Mouse (Mus musculus) MEL (cell line): Measurements from ENCODE around the gene Rtbdn. TPM values are rescaled to one million over a fixed set of nuclear protein-coding genes. Genes with fewer than 3 reads are reported as not detected.
A peak's percentile ranks its signal among the peaks of the same experiment; 100 is the strongest.

Experiments used
- DNase-seq: peaks from one replicate; pipeline ENCODE4 v3.0.0; 2011; ENCODE audit warnings: low read depth, low spot score
- H3K27ac ChIP-seq: 2 replicates; pipeline ENCODE4 v1.5.1; 2012; ENCODE audit warnings: low read depth, mild to moderate bottlenecking, control low read depth, low read length, moderate library complexity; ENCODE audit not compliant: control insufficient read depth
- H3K27me3 ChIP-seq, 2 experiments: fragments of 150-350 bp in 1 of 2; sonication (generic) in 1 of 2; 2 replicates each; pipeline ENCODE4 v1.6.1; 2012; ENCODE audit warnings: low read length in 2 of 2, mild to moderate bottlenecking in 2 of 2, improper control_type of control experiment in 1 of 2, moderate library complexity in 1 of 2; ENCODE audit not compliant: insufficient read depth in 2 of 2, control insufficient read depth in 1 of 2
- H3K36me3 ChIP-seq, 2 experiments: 2 replicates each; pipeline ENCODE4 v1.6.1; 2012 to 2014; ENCODE audit warnings: low read length in 2 of 2, improper control_type of control experiment in 1 of 2, inconsistent platforms in 1 of 2, mild to moderate bottlenecking in 1 of 2; ENCODE audit not compliant: insufficient read depth in 2 of 2, control insufficient read depth in 1 of 2
- H3K4me1 ChIP-seq, 2 experiments: fragments of 150-350 bp in 1 of 2; sonication (generic) in 1 of 2; 2 replicates each; pipeline ENCODE4 v1.6.1; 2012; ENCODE audit warnings: low read length in 2 of 2, improper control_type of control experiment in 1 of 2, mild to moderate bottlenecking in 1 of 2; ENCODE audit not compliant: insufficient read depth in 2 of 2, control insufficient read depth in 1 of 2
- H3K4me3 ChIP-seq, 2 experiments: fragments of 150-350 bp in 1 of 2; sonication (generic) in 1 of 2; 2 replicates each; pipeline ENCODE4 v1.5.1; 2012; ENCODE audit warnings: low read depth in 2 of 2, low read length in 2 of 2, mild to moderate bottlenecking in 2 of 2, moderate library complexity in 2 of 2, control low read depth in 1 of 2, improper control_type of control experiment in 1 of 2; ENCODE audit not compliant: control insufficient read depth in 1 of 2, insufficient read depth in 1 of 2
- H3K79me2 ChIP-seq: 2 replicates; pipeline ENCODE4 v1.6.1; 2012; ENCODE audit warnings: mild to moderate bottlenecking, low read length, moderate library complexity; ENCODE audit not compliant: control insufficient read depth, poor library complexity, insufficient read depth
- H3K9ac ChIP-seq: 2 replicates; pipeline ENCODE4 v1.6.1; 2012; ENCODE audit warnings: low read depth, mild to moderate bottlenecking, control low read depth, low read length, moderate library complexity; ENCODE audit not compliant: control insufficient read depth, poor library complexity, severe bottlenecking
- H3K9me3 ChIP-seq: fragments of 150-350 bp; sonication (generic); replicated peaks from 2 replicates; pipeline ENCODE4 v1.6.1; 2012; ENCODE audit warnings: mild to moderate bottlenecking, low read length, improper control_type of control experiment, moderate library complexity; ENCODE audit not compliant: insufficient read depth
- BHLHE40 ChIP-seq: IDR thresholded peaks from 2 replicates; pipeline ENCODE4 v1.6.1; 2012; ENCODE audit warnings: low read depth, mild to moderate bottlenecking, inconsistent platforms, low read length, improper control_type of control experiment, borderline replicate concordance
- CTCF ChIP-seq, 3 experiments: IDR thresholded peaks in 2 of 3; conservative IDR thresholded peaks in 1 of 3; 2 replicates each; pipeline ENCODE4 v1.5.1; 2011 to 2012; ENCODE audit warnings: low read length in 3 of 3, low read depth in 2 of 3, mild to moderate bottlenecking in 2 of 3, improper control_type of control experiment in 1 of 3, inconsistent platforms in 1 of 3, mixed read lengths in 1 of 3, moderate library complexity in 1 of 3; ENCODE audit not compliant: control insufficient read depth in 1 of 3, insufficient read depth in 1 of 3, poor library complexity in 1 of 3, severe bottlenecking in 1 of 3
- E2F4 ChIP-seq: IDR thresholded peaks from 2 replicates; pipeline ENCODE4 v1.6.1; 2011; ENCODE audit warnings: low read depth, low read length, improper control_type of control experiment, borderline replicate concordance
- ELF1 ChIP-seq: IDR thresholded peaks from 2 replicates; pipeline ENCODE4 v1.6.1; 2014; ENCODE audit warnings: low read depth, mild to moderate bottlenecking, inconsistent platforms, low read length, improper control_type of control experiment, moderate library complexity
- EP300 ChIP-seq, 2 experiments: IDR thresholded peaks; 2 replicates each; pipeline ENCODE4 v1.6.1; 2011; ENCODE audit warnings: improper control_type of control experiment in 2 of 2, low read length in 2 of 2, low read depth in 1 of 2, mild to moderate bottlenecking in 1 of 2
- HCFC1 ChIP-seq: IDR thresholded peaks from 2 replicates; pipeline ENCODE4 v1.6.1; 2012; ENCODE audit warnings: low read depth, mild to moderate bottlenecking, inconsistent platforms, low read length, improper control_type of control experiment, moderate library complexity
- MAFK ChIP-seq: IDR thresholded peaks from 2 replicates; pipeline ENCODE4 v1.6.1; 2011; ENCODE audit warnings: low read depth, mild to moderate bottlenecking, low read length, improper control_type of control experiment, borderline replicate concordance
- MAX ChIP-seq: IDR thresholded peaks from 2 replicates; pipeline ENCODE4 v1.6.1; 2011; ENCODE audit warnings: low read length, improper control_type of control experiment
- MYB ChIP-seq: IDR thresholded peaks from 2 replicates; pipeline ENCODE4 v1.6.1; 2011; ENCODE audit warnings: mild to moderate bottlenecking, low read depth, low read length, improper control_type of control experiment
- POLR2A ChIP-seq, 2 experiments: IDR thresholded peaks; 2 replicates each; pipeline ENCODE4 v1.6.1; 2011 to 2012; ENCODE audit warnings: low read length in 2 of 2, mild to moderate bottlenecking in 2 of 2, control low read depth in 1 of 2, improper control_type of control experiment in 1 of 2, low read depth in 1 of 2, moderate library complexity in 1 of 2; ENCODE audit not compliant: control insufficient read depth in 1 of 2, insufficient read depth in 1 of 2, poor library complexity in 1 of 2
- RAD21 ChIP-seq: IDR thresholded peaks from 2 replicates; pipeline ENCODE4 v1.6.1; 2011; ENCODE audit warnings: mild to moderate bottlenecking, low read depth, low read length, improper control_type of control experiment
- RCOR1 ChIP-seq: IDR thresholded peaks from 2 replicates; pipeline ENCODE4 v1.6.1; 2012; ENCODE audit warnings: low read depth, mild to moderate bottlenecking, inconsistent platforms, low read length, improper control_type of control experiment
- TAL1 ChIP-seq: IDR thresholded peaks from 2 replicates; pipeline ENCODE4 v1.6.1; 2012; ENCODE audit warnings: mild to moderate bottlenecking, inconsistent platforms, low read length, moderate library complexity, mixed read lengths
- TBP ChIP-seq: IDR thresholded peaks from 2 replicates; pipeline ENCODE4 v1.8.0; 2011; ENCODE audit warnings: low read depth, low read length, improper control_type of control experiment
- TCF12 ChIP-seq: IDR thresholded peaks from 2 replicates; pipeline ENCODE4 v1.6.1; 2014; ENCODE audit warnings: low read depth, mild to moderate bottlenecking, inconsistent platforms, low read length, improper control_type of control experiment, moderate library complexity
- UBTF ChIP-seq: IDR thresholded peaks from 2 replicates; pipeline ENCODE4 v1.6.1; 2012; ENCODE audit warnings: low read depth, mild to moderate bottlenecking, inconsistent platforms, low read length, improper control_type of control experiment, moderate library complexity, borderline replicate concordance; ENCODE audit not compliant: insufficient read depth
- ZKSCAN1 ChIP-seq: IDR thresholded peaks from 2 replicates; pipeline ENCODE4 v1.6.1; 2012; ENCODE audit warnings: low read depth, mild to moderate bottlenecking, inconsistent platforms, low read length, improper control_type of control experiment, moderate library complexity
- ZNF384 ChIP-seq: IDR thresholded peaks from 2 replicates; pipeline ENCODE4 v1.6.1; 2012; ENCODE audit warnings: low read depth, mild to moderate bottlenecking, inconsistent platforms, low read length, improper control_type of control experiment
- polyA plus RNA-seq, 2 experiments: library from polyadenylated mRNA; stranded (reverse) in 1 of 2; unstranded in 1 of 2; fragments of >175 nt in 1 of 2; fragments of >200 nt in 1 of 2; gene quantifications; 2 replicates each; pipeline versions ENCODE4 v1.2.1 to v1.2.4; 2012; ENCODE audit warnings: low replicate concordance in 2 of 2, low read depth in 1 of 2; ENCODE audit not compliant: insufficient read length in 2 of 2, insufficient read depth in 1 of 2, missing spikeins in 1 of 2
- total RNA-seq: library from RNA; depleted of rRNA; stranded (reverse); fragments of 300-350 nt; gene quantifications from 2 replicates; pipeline ENCODE4 v1.2.3, GENCODE M21; 2012

Rtbdn gene
- total and polyA plus RNA-seq, 3 experiments = 0.08 to 0.11 TPM; not detected in 1

DNA sequence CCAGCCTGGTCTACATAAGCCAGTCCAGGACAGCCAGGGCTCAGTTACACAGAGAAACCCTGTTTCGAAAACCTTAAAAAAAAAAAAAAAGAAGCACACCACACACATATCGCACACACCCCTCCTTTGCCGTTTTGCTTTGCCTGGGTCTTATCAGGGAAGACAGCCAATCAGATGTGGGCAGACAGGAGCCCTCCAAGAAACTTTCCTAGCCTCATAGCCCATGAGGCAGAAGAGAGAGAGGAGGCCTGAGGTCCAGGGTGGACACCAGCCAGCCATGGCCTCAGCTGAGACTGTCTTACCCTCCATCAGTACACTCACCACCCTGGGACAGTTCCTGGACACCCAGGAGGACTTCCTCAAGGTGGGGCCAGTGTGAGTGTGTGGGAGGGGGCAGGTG is 45.0 kb upstream of the Rtbdn start, which contains the start of gene Klf1 (continued):
- peak; percentile 99 for TF ChIP-seq POLR2A (IDR thresholded peaks at IDR 0.05; ENCODE audit: control insufficient read depth in 1 of 2, insufficient read depth in 1 of 2, low read depth in 1 of 2, low read length in 2 of 2, poor library complexity in 1 of 2)
- no peak for TF ChIP-seq RAD21
- no peak for TF ChIP-seq CTCF (IDR thresholded peaks at IDR 0.05 in 2 of 3, conservative IDR thresholded peaks at IDR 0.05 in 1 of 3; ENCODE audit: control insufficient read depth in 1 of 3, insufficient read depth in 1 of 3, low read depth in 2 of 3, low read length in 3 of 3, poor library complexity in 1 of 3, severe bottlenecking in 1 of 3)
- TF ChIP-seq E2F4 = no peak
- TF ChIP-seq ZKSCAN1 = peak; percentile 90; the same call in 1 of the 2 replicates
- peak; percentile 99 for TF ChIP-seq ZNF384
- TF ChIP-seq UBTF = no peak
- TF ChIP-seq HCFC1 = peak; percentile 68
- TF ChIP-seq MAX = peak; percentile 84
- peak; percentile 68; the same call in 1 of the 2 replicates for TF ChIP-seq MAFK
- peak; percentile 95 for TF ChIP-seq TBP
- TF ChIP-seq RCOR1 = peak; percentile 82

DNA sequence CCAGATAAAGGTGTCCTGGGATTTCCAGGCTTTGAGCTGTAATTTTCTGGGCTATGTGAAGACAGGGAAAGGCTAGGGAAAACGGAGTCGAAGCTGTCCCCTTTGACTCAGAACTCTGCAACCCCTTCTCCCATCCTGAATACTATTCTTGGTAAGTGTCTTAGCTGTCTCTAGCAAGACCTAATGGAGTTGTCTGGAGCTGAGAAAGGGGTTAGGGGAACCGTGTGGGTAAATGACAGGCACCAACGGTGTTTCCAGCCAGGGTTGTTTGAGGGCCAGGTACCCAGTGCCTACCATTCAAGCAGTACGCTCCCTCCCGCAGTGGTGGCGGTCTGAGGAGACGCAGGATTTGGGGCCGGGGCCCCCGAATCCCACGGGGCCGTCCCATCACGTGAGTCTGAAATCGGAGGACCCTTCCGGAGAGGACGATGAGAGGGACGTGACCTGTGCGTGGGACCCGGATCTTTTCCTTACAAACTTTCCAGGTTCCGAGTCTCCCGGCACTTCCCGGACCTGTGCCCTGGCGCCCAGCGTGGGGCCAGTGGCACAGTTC is 44.3 kb upstream of the Rtbdn start:
- Histone ChIP-seq H3K27ac (peak overlapping the region; percentile 97), H3K4me1 (peaks cover 11 to 32% of the 10 kb centered on the region in 2 experiments), H3K79me2 (peaks cover 27% of the 10 kb centered on the region), H3K27me3 (no peaks in the 10 kb centered on the region), H3K9me3 (no peaks in the 10 kb centered on the region), H3K36me3 (peaks cover 9 to 23% of the 10 kb centered on the region in 2 experiments; a peak in 3 of 4 replicates), H3K9ac (peak overlapping the region; percentile 97), H3K4me3 (peak overlapping the region; percentile 86 to 91)
- peak; percentile 68 for DNase-seq
- no peak for TF ChIP-seq MAFK
- 0 out of 4 replicates have a peak, but pooled peaks of 1 of the 2 experiments have one; percentile 37 for TF ChIP-seq EP300 (IDR thresholded peaks at IDR 0.05; ENCODE audit: low read depth in 1 of 2, low read length in 2 of 2)
- TF ChIP-seq BHLHE40 = 0 out of 2 replicates have a peak, but pooled peaks have one; percentile 8
- TF ChIP-seq TCF12 = no peak
- peak; percentile 63 for TF ChIP-seq TAL1
- no peak for TF ChIP-seq UBTF
- TF ChIP-seq MYB = no peak; the same call in 1 of the 2 replicates
- no peak for TF ChIP-seq ELF1
- peak; percentile 27; the same call in 1 of the 2 replicates for TF ChIP-seq TBP
